Comparison of ENCODE assay signal across 8 mouse cellular contexts in genomic region chr11:76944839-76945238, GRCm38 (mm10). TPM values are rescaled to one million over a fixed set of nuclear protein-coding genes. Genes with fewer than 3 reads are reported as not detected.
DNase-seq lines count a peak whose midpoint lies in the region; ATAC-seq and TF ChIP-seq lines count a peak whose summit lies in the region.

No protein-coding gene starts in this region.

- H3K27ac ChIP-seq in heart, postnatal 0 days (ENCODE audit: low read depth): peak overlapping the region; percentile 82
- H3K27ac ChIP-seq in hindbrain, embryonic 13.5 days: peak overlapping the region; percentile 85; the same call in 1 of the 2 replicates
- peak overlapping the region; percentile 86; the same call in 1 of the 2 replicates for H3K27ac ChIP-seq in midbrain, embryonic 13.5 days

- peak overlapping the region; percentile 85 for H3K4me3 ChIP-seq in heart, postnatal 0 days (ENCODE audit: low read depth, low read length)
- H3K4me3 ChIP-seq in hindbrain, embryonic 13.5 days: peak overlapping the region; percentile 73
- peak overlapping the region; percentile 81 for H3K4me3 ChIP-seq in midbrain, embryonic 13.5 days (replicated peaks)

- WGBS in heart, postnatal 0 days: 72% methylated on average over 6 of the region's 6 CpGs
- WGBS in hindbrain, embryonic 13.5 days: 68% methylated on average over 6 of the region's 6 CpGs
- 73% methylated on average over 6 of the region's 6 CpGs for WGBS in midbrain, embryonic 13.5 days

- TF ChIP-seq EP300 in heart, postnatal 0 days (IDR thresholded peaks at IDR 0.05; ENCODE audit: low read depth): no peak

- H3K4me2 ChIP-seq in heart, postnatal 0 days (ENCODE audit: low read depth, low read length): peak overlapping the region; percentile 92
- peak overlapping the region; percentile 86 for H3K4me2 ChIP-seq in hindbrain, embryonic 13.5 days
- peak overlapping the region; percentile 70 for H3K4me2 ChIP-seq in midbrain, embryonic 13.5 days (replicated peaks)

- no peaks in the 10 kb centered on the region for H3K27me3 ChIP-seq in heart, postnatal 0 days (ENCODE audit: control insufficient read depth, insufficient read depth, low read length)
- H3K27me3 ChIP-seq in hindbrain, embryonic 13.5 days: no peaks in the 10 kb centered on the region
- no peaks in the 10 kb centered on the region for H3K27me3 ChIP-seq in midbrain, embryonic 13.5 days

- ATAC-seq in heart, postnatal 0 days (ENCODE audit: insufficient read depth, low read depth): no peak
- no peak for ATAC-seq in hindbrain, embryonic 13.5 days (ENCODE audit: low FRiP score)
- no peak for ATAC-seq in midbrain, embryonic 13.5 days

- peak overlapping the region; percentile 79 for H3K9ac ChIP-seq in heart, postnatal 0 days (replicated peaks; ENCODE audit: low read depth, low read length)
- peak overlapping the region; percentile 85 for H3K9ac ChIP-seq in hindbrain, embryonic 13.5 days
- H3K9ac ChIP-seq in midbrain, embryonic 13.5 days (replicated peaks): peak overlapping the region; percentile 86

- H3K4me1 ChIP-seq in heart, postnatal 0 days (ENCODE audit: control insufficient read depth, insufficient read depth): peaks cover 9% of the 10 kb centered on the region; the same call in 1 of the 2 replicates
- peaks cover 14% of the 10 kb centered on the region for H3K4me1 ChIP-seq in hindbrain, embryonic 13.5 days (replicated peaks)
- peaks cover 18% of the 10 kb centered on the region for H3K4me1 ChIP-seq in midbrain, embryonic 13.5 days (replicated peaks)

- no peak for DNase-seq in heart, postnatal 0 days (ENCODE audit: low spot score)
- no peak for DNase-seq in heart, adult 11 months
- DNase-seq in MN1 (ENCODE audit: low spot score): peak; percentile 6
- no peak for DNase-seq in left cerebral cortex, adult 9 months (ENCODE audit: low spot score in 2 of 2)
- DNase-seq in layer of hippocampus, postnatal 14 days (ENCODE audit: low spot score in 2 of 2): no peak
- DNase-seq in gastrocnemius, postnatal 14 days: no peak

- no peaks in the 10 kb centered on the region for H3K9me3 ChIP-seq in heart, postnatal 0 days (replicated peaks; ENCODE audit: control insufficient read depth, low read length)
- H3K9me3 ChIP-seq in hindbrain, embryonic 13.5 days: no peaks in the 10 kb centered on the region
- no peaks in the 10 kb centered on the region for H3K9me3 ChIP-seq in midbrain, embryonic 13.5 days

- peaks cover 11% of the 10 kb centered on the region; the same call in 1 of the 2 replicates for H3K36me3 ChIP-seq in heart, postnatal 0 days (replicated peaks; ENCODE audit: control insufficient read depth, insufficient read depth, low read length)
- H3K36me3 ChIP-seq in hindbrain, embryonic 13.5 days: peaks cover 3% of the 10 kb centered on the region; the same call in 1 of the 2 replicates
- H3K36me3 ChIP-seq in midbrain, embryonic 13.5 days: peaks cover 3% of the 10 kb centered on the region; the same call in 1 of the 2 replicates

- intact Hi-C loops in gastrocnemius, postnatal 14 days (cut with DNase I; ENCODE audit: low total_unique reads): no loop called here

- TF ChIP-seq CTCF in heart, postnatal 0 days (IDR thresholded peaks at IDR 0.05; ENCODE audit: low read depth): no peak

RNA-seq across cellular contexts. Expression of gene Blmh, which starts 20.2 kb away (rescaled TPM):
- total RNA-seq in heart, postnatal 0 days (2014; rRNA removed; ENCODE audit: low replicate concordance): 40.2 and 92.9 TPM in 2 replicates
- polyA plus RNA-seq in heart, postnatal 0 days (2015; fragmentation: Nextera tagmentation; extraction: Ambion mirVana): 63.1 and 63.7 TPM in 2 replicates
- 149 and 155 TPM in 2 replicates for polyA plus RNA-seq in hindbrain, embryonic 13.5 days (2015; fragmentation: Nextera tagmentation; extraction: Ambion mirVana)
- 163 and 172 TPM in 2 replicates for polyA plus RNA-seq in midbrain, embryonic 13.5 days (2015; fragmentation: Nextera tagmentation; extraction: Ambion mirVana)
- 10 to 100 TPM; 68.5 to 69.9 TPM for total RNA-seq in layer of hippocampus, postnatal 14 days (2021)
- total RNA-seq in gastrocnemius, postnatal 14 days (2021): 10 to 100 TPM; 38.8 to 41.7 TPM

RNA-seq across cellular contexts. Expression of gene Tmigd1, which starts 42.9 kb away (rescaled TPM):
- not detected in 2 replicates for total RNA-seq in heart, postnatal 0 days (2014; rRNA removed; ENCODE audit: low replicate concordance)
- 0.41 and 0.56 TPM in 2 replicates for polyA plus RNA-seq in heart, postnatal 0 days (2015; fragmentation: Nextera tagmentation; extraction: Ambion mirVana)
- polyA plus RNA-seq in hindbrain, embryonic 13.5 days (2015; fragmentation: Nextera tagmentation; extraction: Ambion mirVana): not detected in 2 replicates
- not detected in 2 replicates for polyA plus RNA-seq in midbrain, embryonic 13.5 days (2015; fragmentation: Nextera tagmentation; extraction: Ambion mirVana)
- total RNA-seq in layer of hippocampus, postnatal 14 days (2021): not detected
- under 1 TPM; 0.24 to 0.45 TPM for total RNA-seq in gastrocnemius, postnatal 14 days (2021)

RNA-seq across cellular contexts. Expression of gene Slc6a4, which starts 53.6 kb away (rescaled TPM):
- total RNA-seq in heart, postnatal 0 days (2014; rRNA removed; ENCODE audit: low replicate concordance): 0.08 and 1.4 TPM in 2 replicates
- polyA plus RNA-seq in heart, postnatal 0 days (2015; fragmentation: Nextera tagmentation; extraction: Ambion mirVana): 0.44 and 0.71 TPM in 2 replicates
- 4.7 and 10.5 TPM in 2 replicates for polyA plus RNA-seq in hindbrain, embryonic 13.5 days (2015; fragmentation: Nextera tagmentation; extraction: Ambion mirVana)
- 2.0 and 7.0 TPM in 2 replicates for polyA plus RNA-seq in midbrain, embryonic 13.5 days (2015; fragmentation: Nextera tagmentation; extraction: Ambion mirVana)
- under 1 TPM in 1 of 2 experiments, not detected in 1; 0.37 TPM for total RNA-seq in layer of hippocampus, postnatal 14 days (2021)
- total RNA-seq in gastrocnemius, postnatal 14 days (2021): under 1 TPM; 0.40 to 0.49 TPM
